ENCODE assay signal across 14 mouse cellular contexts in genomic region chr2:27733021-27733420, GRCm38 (mm10). TPM values are rescaled to one million over a fixed set of nuclear protein-coding genes. Genes with fewer than 3 reads are reported as not detected.
DNase-seq lines count a peak whose midpoint lies in the region; ATAC-seq lines count a peak whose summit lies in the region.
"Had no signal": no experiment of that assay in that cellular context is flagged by ENCODE, and none has a peak within 500 bp of the region (broad histone marks: within the 10 kb centered on the region; RNA-seq: fewer than 3 reads in every experiment).

No protein-coding gene starts in this region.

- no peak overlapping the region for H3K27ac ChIP-seq in heart, embryonic 11.5 days (ENCODE audit: low read depth, low read length)
- H3K27ac ChIP-seq in lung, embryonic 15.5 days: 0 out of 2 replicates have a peak overlapping the region, but pooled peaks have one; percentile 45
- peak overlapping the region; percentile 69 for H3K27ac ChIP-seq in embryonic facial prominence, embryonic 14.5 days (replicated peaks; ENCODE audit: low read depth, low read length)
- H3K27ac ChIP-seq in limb, embryonic 13.5 days: peak overlapping the region; percentile 80
- H3K27ac ChIP-seq: hindbrain, embryonic 15.5 days; neural tube, embryonic 15.5 days had no signal

- peaks cover 48% of the 10 kb centered on the region for H3K4me1 ChIP-seq in heart, embryonic 11.5 days (ENCODE audit: control insufficient read depth, insufficient read depth, low read length)
- H3K4me1 ChIP-seq in lung, embryonic 15.5 days: peaks cover 44% of the 10 kb centered on the region
- H3K4me1 ChIP-seq in embryonic facial prominence, embryonic 14.5 days (ENCODE audit: control insufficient read depth, insufficient read depth, low read length): peaks cover 40% of the 10 kb centered on the region
- H3K4me1 ChIP-seq in limb, embryonic 13.5 days: peaks cover 77% of the 10 kb centered on the region

- DNase-seq in heart, adult 18-20 months: no peak
- no peak for DNase-seq in lung, postnatal 4 days
- no peak for DNase-seq in embryonic facial prominence, embryonic 14.5 days (ENCODE audit: low spot score)
- DNase-seq in thymus, postnatal 25 days: no peak
- DNase-seq: cerebellum, postnatal 25 days; left cerebral cortex, postnatal 4 days; spleen, adult 18-20 months; thymus, adult 18-20 months had no signal

- 46% methylated on average over 2 of the region's 2 CpGs for WGBS in heart, embryonic 11.5 days (ENCODE audit: insufficient replicate concordance)
- 44% methylated on average over 2 of the region's 2 CpGs for WGBS in lung, embryonic 15.5 days
- 34% methylated on average over 2 of the region's 2 CpGs for WGBS in embryonic facial prominence, embryonic 14.5 days
- WGBS in limb, embryonic 13.5 days: 49% methylated on average over 2 of the region's 2 CpGs

- 0 out of 2 replicates have a peak overlapping the region, but pooled peaks have one; percentile 44 for H3K9ac ChIP-seq in heart, embryonic 11.5 days (ENCODE audit: low read depth, low read length)
- peak overlapping the region; percentile 18; the same call in 1 of the 2 replicates for H3K9ac ChIP-seq in lung, embryonic 15.5 days
- 0 out of 2 replicates have a peak overlapping the region, but pooled peaks have one; percentile 31 for H3K9ac ChIP-seq in embryonic facial prominence, embryonic 14.5 days (ENCODE audit: low read depth, low read length)
- peak overlapping the region; percentile 32; the same call in 1 of the 2 replicates for H3K9ac ChIP-seq in limb, embryonic 13.5 days
- H3K9ac ChIP-seq: hindbrain, embryonic 15.5 days; neural tube, embryonic 15.5 days had no signal

- peaks cover 15% of the 10 kb centered on the region; the same call in 1 of the 2 replicates for H3K27me3 ChIP-seq in heart, embryonic 11.5 days (ENCODE audit: control insufficient read depth, insufficient read depth, low read length)
- H3K27me3 ChIP-seq in lung, embryonic 15.5 days: no peaks in the 10 kb centered on the region
- H3K27me3 ChIP-seq in embryonic facial prominence, embryonic 14.5 days (replicated peaks; ENCODE audit: control insufficient read depth, insufficient read depth, low read length): no peaks in the 10 kb centered on the region
- no peaks in the 10 kb centered on the region for H3K27me3 ChIP-seq in limb, embryonic 13.5 days
- H3K27me3 ChIP-seq: hindbrain, embryonic 15.5 days; neural tube, embryonic 15.5 days had no signal

- no peaks in the 10 kb centered on the region for H3K9me3 ChIP-seq in heart, embryonic 11.5 days (replicated peaks; ENCODE audit: control insufficient read depth, low read length)
- H3K9me3 ChIP-seq in lung, embryonic 15.5 days: no peaks in the 10 kb centered on the region
- no peaks in the 10 kb centered on the region for H3K9me3 ChIP-seq in embryonic facial prominence, embryonic 14.5 days (ENCODE audit: control insufficient read depth, low read length)
- H3K9me3 ChIP-seq in limb, embryonic 13.5 days: no peaks in the 10 kb centered on the region
- H3K9me3 ChIP-seq: hindbrain, embryonic 15.5 days; neural tube, embryonic 15.5 days had no signal

- ATAC-seq in heart, embryonic 11.5 days (replicated peaks; ENCODE audit: insufficient number of reproducible peaks, low FRiP score, low TSS enrichment): no peak
- ATAC-seq in lung, embryonic 15.5 days (ENCODE audit: borderline replicate concordance, extremely low read depth, low FRiP score, low TSS enrichment): no peak
- no peak for ATAC-seq in embryonic facial prominence, embryonic 14.5 days (ENCODE audit: low read depth)
- no peak for ATAC-seq in limb, embryonic 13.5 days (ENCODE audit: low FRiP score, low read depth)
- ATAC-seq in activated CD4-positive, CD25-positive, alpha-beta regulatory T cell, adult 4 months: no peak

- no peaks in the 10 kb centered on the region for H3K36me3 ChIP-seq in heart, embryonic 11.5 days (ENCODE audit: control insufficient read depth, insufficient read depth, low read length)
- H3K36me3 ChIP-seq in lung, embryonic 15.5 days: peaks cover 8% of the 10 kb centered on the region; the same call in 1 of the 2 replicates
- H3K36me3 ChIP-seq in embryonic facial prominence, embryonic 14.5 days (ENCODE audit: control insufficient read depth, insufficient read depth, low read length): peaks cover 10% of the 10 kb centered on the region
- peaks cover 10% of the 10 kb centered on the region for H3K36me3 ChIP-seq in limb, embryonic 13.5 days
- H3K36me3 ChIP-seq: hindbrain, embryonic 15.5 days; neural tube, embryonic 15.5 days had no signal

- no peak overlapping the region for H3K4me3 ChIP-seq in heart, embryonic 11.5 days (ENCODE audit: low read depth, low read length)
- no peak overlapping the region for H3K4me3 ChIP-seq in lung, embryonic 15.5 days
- no peak overlapping the region for H3K4me3 ChIP-seq in embryonic facial prominence, embryonic 14.5 days (ENCODE audit: low read depth, low read length)
- no peak overlapping the region for H3K4me3 ChIP-seq in limb, embryonic 13.5 days
- H3K4me3 ChIP-seq: hindbrain, embryonic 15.5 days; neural tube, embryonic 15.5 days had no signal

- H3K4me2 ChIP-seq in heart, embryonic 11.5 days: no peak overlapping the region
- no peak overlapping the region for H3K4me2 ChIP-seq in lung, embryonic 15.5 days
- H3K4me2 ChIP-seq in embryonic facial prominence, embryonic 14.5 days (ENCODE audit: low read depth, low read length): no peak overlapping the region
- H3K4me2 ChIP-seq in limb, embryonic 13.5 days (replicated peaks): 0 out of 2 replicates have a peak overlapping the region, but pooled peaks have one; percentile 9
- H3K4me2 ChIP-seq: hindbrain, embryonic 15.5 days; neural tube, embryonic 15.5 days had no signal

RNA-seq across cellular contexts. Expression of gene Rxra, which starts 56.8 kb away (rescaled TPM):
- 4.2 and 5.2 TPM in 2 replicates for polyA plus RNA-seq in heart, embryonic 11.5 days (2014; fragmentation: Nextera tagmentation; extraction: Ambion mirVana)
- 10 to 100 TPM; 51.3 to 52.4 TPM for total RNA-seq in heart, adult 18-20 months (2021)
- polyA plus RNA-seq in lung, embryonic 15.5 days (2015; fragmentation: Nextera tagmentation; extraction: Ambion mirVana): 12.6 and 13.5 TPM in 2 replicates
- 11.3 and 11.5 TPM in 2 replicates for polyA plus RNA-seq in embryonic facial prominence, embryonic 14.5 days (2014; fragmentation: Nextera tagmentation; extraction: Ambion mirVana)
- polyA plus RNA-seq in limb, embryonic 13.5 days (2015; fragmentation: Nextera tagmentation; extraction: Ambion mirVana): 17.1 and 17.6 TPM in 2 replicates
- polyA plus RNA-seq in activated CD4-positive, CD25-positive, alpha-beta regulatory T cell, adult 4 months (2017; shearing (Covaris generic)): 10 to 100 TPM in 1 of 2 experiments, 1 to 10 TPM in 1; 7.7 to 11.7 TPM
